Mouse (Mus musculus) ES-Bruce4 (cell line): ENCODE results near the gene B3galt5. TPM values are rescaled to one million over a fixed set of nuclear protein-coding genes. Genes with fewer than 3 reads are reported as not detected.

ENCODE experiments used
- H3K27ac ChIP-seq: 2 replicates; pipeline ENCODE4 v1.5.1; 2012; ENCODE audit warnings: low read length, inconsistent platforms; ENCODE audit not compliant: insufficient read depth
- H3K27me3 ChIP-seq: 2 replicates; pipeline ENCODE4 v1.6.1; 2012; ENCODE audit warnings: mild to moderate bottlenecking, low read length, inconsistent platforms; ENCODE audit not compliant: control insufficient read depth, poor library complexity, insufficient read depth, severe bottlenecking
- H3K36me3 ChIP-seq: 2 replicates; pipeline ENCODE4 v1.6.1; 2012; ENCODE audit warnings: inconsistent platforms, mild to moderate bottlenecking, low read length, moderate library complexity; ENCODE audit not compliant: control insufficient read depth, poor library complexity, insufficient read depth, severe bottlenecking
- H3K4me1 ChIP-seq: one replicate; pipeline ENCODE4 v1.8.1; 2011; ENCODE audit warnings: low read length; ENCODE audit not compliant: control insufficient read depth, insufficient read depth
- H3K4me3 ChIP-seq: 2 replicates; pipeline ENCODE4 v1.5.1; 2011; ENCODE audit warnings: low read depth, mild to moderate bottlenecking, low read length
- H3K9ac ChIP-seq: 2 replicates; pipeline ENCODE4 v1.6.1; 2012; ENCODE audit warnings: low read depth, mild to moderate bottlenecking, inconsistent platforms; ENCODE audit not compliant: poor library complexity, severe bottlenecking
- H3K9me3 ChIP-seq: replicated peaks from 2 replicates; pipeline ENCODE4 v1.6.1; 2012; ENCODE audit warnings: mild to moderate bottlenecking, low read length, inconsistent platforms; ENCODE audit not compliant: control insufficient read depth, poor library complexity, insufficient read depth, severe bottlenecking
- CTCF ChIP-seq: IDR thresholded peaks from one replicate; pipeline ENCODE4 v1.8.1; 2011; ENCODE audit warnings: low read depth, low read length
- EP300 ChIP-seq: IDR thresholded peaks from 2 replicates; pipeline ENCODE4 v1.6.1; 2011; ENCODE audit warnings: low read depth, low read length; ENCODE audit not compliant: insufficient read depth
- POLR2A ChIP-seq: IDR thresholded peaks from one replicate; pipeline ENCODE4 v1.8.1; 2011; ENCODE audit warnings: low read length; ENCODE audit not compliant: insufficient read depth
- polyA plus RNA-seq: library from polyadenylated mRNA; stranded (reverse); fragments of >200 nt; gene quantifications from 2 replicates; pipeline ENCODE4 v1.2.4, GENCODE M21; 2011; ENCODE audit warnings: low read depth; ENCODE audit not compliant: missing spikeins, insufficient read depth, insufficient read length

The B3galt5 gene
- polyA plus RNA-seq, 1 experiment: not detected

DNA sequence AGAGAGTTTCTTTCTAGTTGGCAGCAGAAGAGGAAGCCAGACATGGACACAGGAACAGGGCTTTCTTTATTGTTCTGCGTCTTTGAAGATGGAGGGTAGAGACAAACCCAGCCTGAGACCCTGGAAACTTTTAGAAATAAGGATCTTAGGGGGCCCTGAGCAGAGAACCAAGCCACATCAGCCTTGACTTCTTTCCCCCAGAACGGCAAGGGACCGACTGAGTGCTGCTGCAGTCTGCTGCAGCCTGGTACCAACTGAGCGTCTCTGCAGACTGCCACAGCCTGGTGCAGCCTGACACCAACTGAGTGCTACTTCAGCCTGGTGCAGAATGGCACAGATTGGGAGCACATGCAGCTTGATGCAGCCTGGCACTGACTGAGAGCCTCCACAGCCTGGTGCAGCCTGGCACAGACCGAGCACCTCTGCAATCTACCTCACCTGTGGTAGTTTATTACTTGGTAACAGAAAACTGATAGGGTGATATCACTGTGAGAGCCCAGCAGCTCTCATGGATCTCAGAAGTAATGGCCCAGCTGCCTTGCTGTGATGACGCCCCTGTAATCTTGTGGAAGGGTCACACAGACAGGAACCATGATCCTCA, 117.8 kb downstream of the B3galt5 start:
- no peak overlapping the region for H3K27ac ChIP-seq
- no peaks in the 10 kb centered on the region for H3K27me3 ChIP-seq
- TF ChIP-seq EP300 (no peak), CTCF (no peak), POLR2A (no peak)
- no peak overlapping the region for H3K9ac ChIP-seq
- peaks cover 2% of the 10 kb centered on the region for H3K4me1 ChIP-seq
- no peak overlapping the region for H3K4me3 ChIP-seq
- no peaks in the 10 kb centered on the region for H3K9me3 ChIP-seq
- no peaks in the 10 kb centered on the region for H3K36me3 ChIP-seq

DNA sequence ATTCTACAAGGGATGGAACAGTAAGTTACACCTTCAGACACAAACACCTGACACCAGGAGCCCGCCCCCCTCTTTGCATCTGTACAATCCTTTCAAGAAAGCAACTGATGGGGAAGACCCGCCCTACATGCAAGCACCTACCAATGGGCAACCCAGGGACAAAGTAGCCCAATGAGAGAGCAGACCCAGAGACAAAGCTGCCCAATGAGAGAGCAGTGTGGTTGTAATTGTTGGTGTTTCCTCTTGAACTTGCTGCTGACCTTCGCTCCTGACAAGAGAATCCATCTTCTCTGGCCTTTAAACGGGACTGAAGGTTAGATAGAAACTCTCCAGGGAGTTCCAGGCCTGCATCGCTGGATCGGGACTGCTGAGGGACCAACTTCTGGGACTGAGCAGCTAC, 118.4 kb downstream of the B3galt5 start:
- Histone ChIP-seq H3K27ac (no peak overlapping the region), H3K9me3 (no peaks in the 10 kb centered on the region), H3K4me1 (peaks cover 2% of the 10 kb centered on the region), H3K4me3 (peak overlapping the region; percentile 46), H3K9ac (no peak overlapping the region), H3K36me3 (no peaks in the 10 kb centered on the region), H3K27me3 (no peaks in the 10 kb centered on the region)
- no peak for TF ChIP-seq CTCF
- TF ChIP-seq EP300: no peak
- no peak for TF ChIP-seq POLR2A

DNA sequence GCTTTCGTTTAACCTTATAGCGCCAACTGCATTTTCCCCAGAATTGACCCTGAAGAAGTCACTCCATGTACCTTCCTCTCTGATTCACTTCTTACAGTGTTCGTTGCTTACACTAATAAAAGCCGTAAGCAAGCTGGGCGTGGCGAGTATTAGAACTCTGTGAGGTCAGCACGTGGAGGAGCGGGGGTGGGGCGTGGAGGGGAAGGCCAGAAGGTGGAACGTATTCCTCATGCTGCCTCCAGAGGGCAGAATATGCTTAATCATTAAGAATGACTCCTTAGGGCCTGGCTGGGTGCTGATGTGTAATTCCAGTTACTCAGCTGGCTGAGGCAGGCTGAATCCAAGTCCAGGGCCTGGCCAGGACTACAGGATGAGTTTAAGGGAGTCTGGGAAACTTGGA, 122.3 kb downstream of the B3galt5 start:
- Histone ChIP-seq H3K4me1 (peaks cover 2% of the 10 kb centered on the region), H3K9me3 (no peaks in the 10 kb centered on the region), H3K9ac (no peak overlapping the region), H3K4me3 (peak overlapping the region; percentile 21), H3K27ac (no peak overlapping the region), H3K27me3 (no peaks in the 10 kb centered on the region), H3K36me3 (no peaks in the 10 kb centered on the region)
- TF ChIP-seq CTCF (peak; percentile 69), EP300 (no peak)

DNA sequence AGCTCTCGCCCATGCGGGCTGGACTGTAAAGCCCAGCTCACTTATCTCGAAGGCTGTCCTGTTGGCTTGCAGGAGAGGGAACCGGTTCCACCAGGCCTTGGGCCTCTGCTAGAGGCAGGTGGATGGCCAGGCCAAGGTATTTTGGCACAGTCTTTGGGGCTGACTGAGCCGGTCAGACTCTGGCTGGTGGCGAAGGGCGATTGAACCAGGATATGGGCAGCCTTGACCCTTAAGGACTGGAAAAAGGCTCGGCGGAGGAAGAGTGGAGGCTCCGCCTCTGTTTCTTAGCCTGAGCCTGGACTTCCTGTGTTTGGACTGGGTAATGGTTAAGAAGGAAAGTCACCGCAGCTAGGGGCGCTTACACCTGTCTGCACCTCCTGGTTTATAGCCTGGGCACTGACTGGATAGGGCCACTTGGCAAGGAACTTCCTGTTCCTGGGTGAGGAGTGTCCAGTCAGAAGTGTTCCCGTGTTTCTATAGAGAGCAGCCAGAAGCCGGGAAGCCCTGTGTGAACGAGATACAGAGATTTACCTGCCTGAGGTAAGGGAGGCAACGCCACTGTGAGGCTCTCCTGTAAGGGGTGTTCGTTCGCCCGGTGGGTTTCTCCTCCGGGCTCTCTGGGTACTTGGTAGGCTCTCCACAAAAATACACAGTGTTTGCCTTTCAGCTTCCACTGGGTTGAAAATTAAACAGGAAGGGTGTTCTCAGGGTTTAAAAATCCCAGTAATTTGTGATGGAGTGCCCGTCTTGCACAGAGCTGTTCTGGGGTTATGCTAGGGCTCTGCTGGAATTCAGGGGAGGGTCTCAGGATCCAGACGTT, 125.9 kb downstream of the B3galt5 start:
- Histone ChIP-seq H3K9ac (no peak overlapping the region), H3K27ac (no peak overlapping the region), H3K4me3 (no peak overlapping the region), H3K27me3 (no peaks in the 10 kb centered on the region), H3K9me3 (no peaks in the 10 kb centered on the region), H3K4me1 (no peaks in the 10 kb centered on the region), H3K36me3 (no peaks in the 10 kb centered on the region)
- TF ChIP-seq EP300: no peak
- TF ChIP-seq POLR2A: no peak
- TF ChIP-seq CTCF: no peak

DNA sequence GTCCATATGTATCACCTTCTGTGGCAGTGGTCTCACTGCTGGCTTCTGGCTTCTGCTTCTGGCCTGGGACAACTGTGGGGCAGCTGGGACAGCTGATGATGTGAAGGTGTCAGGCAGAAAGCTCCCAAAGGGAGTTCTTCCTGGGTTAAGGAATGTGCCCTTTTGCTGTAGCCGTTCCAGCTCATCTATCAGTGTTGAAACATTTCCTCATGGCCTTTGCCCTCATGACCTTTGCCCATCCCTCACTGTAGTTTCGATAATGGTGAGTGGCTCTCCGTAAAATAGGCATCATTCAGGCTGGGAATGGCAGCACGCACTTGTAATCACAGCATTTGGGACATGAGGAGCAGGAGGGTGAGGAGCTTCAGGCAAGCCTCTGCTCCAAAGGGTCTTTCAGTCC, 127.3 kb downstream of the B3galt5 start:
- no peaks in the 10 kb centered on the region for H3K27me3 ChIP-seq
- H3K36me3 ChIP-seq: no peaks in the 10 kb centered on the region
- TF ChIP-seq POLR2A: no peak
- no peak for TF ChIP-seq EP300
- no peak for TF ChIP-seq CTCF
- no peak overlapping the region for H3K4me3 ChIP-seq
- no peak overlapping the region for H3K9ac ChIP-seq
- H3K27ac ChIP-seq: no peak overlapping the region
- H3K9me3 ChIP-seq: no peaks in the 10 kb centered on the region
- no peaks in the 10 kb centered on the region for H3K4me1 ChIP-seq

DNA sequence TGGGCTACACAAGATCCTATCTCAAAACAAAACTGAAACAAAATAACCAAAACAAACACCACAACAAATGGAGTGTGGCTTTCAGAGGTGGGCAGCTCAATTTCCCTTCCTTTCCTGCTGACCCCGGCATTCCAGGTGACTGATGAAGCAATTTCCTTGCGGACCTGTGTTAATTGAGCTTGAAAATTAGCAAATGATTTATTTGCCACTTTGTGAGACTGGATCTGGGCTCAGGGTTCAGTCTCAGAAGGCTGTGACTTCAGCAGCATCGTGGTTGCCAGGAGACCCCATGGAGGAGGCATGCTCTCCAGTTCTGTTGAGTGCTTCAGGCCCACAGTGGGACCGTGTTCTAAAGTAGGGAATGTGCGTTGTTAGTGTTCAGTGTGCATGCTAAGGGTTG, 127.7 kb downstream of the B3galt5 start:
- Histone ChIP-seq H3K4me3 (no peak overlapping the region), H3K27ac (no peak overlapping the region), H3K9ac (no peak overlapping the region), H3K36me3 (no peaks in the 10 kb centered on the region), H3K27me3 (no peaks in the 10 kb centered on the region), H3K9me3 (no peaks in the 10 kb centered on the region), H3K4me1 (no peaks in the 10 kb centered on the region)
- TF ChIP-seq EP300: no peak
- TF ChIP-seq CTCF: no peak
- TF ChIP-seq POLR2A: no peak
